Mouse (Mus musculus) lung, postnatal 0 days (tissue): ENCODE data around the gene Smg9. TPM values are rescaled to one million over a fixed set of nuclear protein-coding genes. Genes with fewer than 3 reads are reported as not detected.

Experiments used
- ATAC-seq: fragments of 200-750 bp; cut with Nextera tagmentation; 2 replicates; pipeline ENCODE4 v1.8.0; 2017; ENCODE audit warnings: moderate library complexity
- DNase-seq: peaks from one replicate; pipeline ENCODE4 v3.0.0-alpha.2; 2016; ENCODE audit warnings: low spot score
- H3K27ac ChIP-seq: fragments of 300-500 bp; sonication (generic); 2 replicates; pipeline ENCODE4 v1.5.1; 2014; ENCODE audit warnings: antibody characterized with exemption, mild to moderate bottlenecking, low read length, mixed read lengths
- H3K27me3 ChIP-seq: fragments of 300-500 bp; sonication (generic); replicated peaks from 2 replicates; pipeline ENCODE4 v1.6.1; 2014; ENCODE audit warnings: low read length, mixed read lengths; ENCODE audit not compliant: insufficient read depth
- H3K36me3 ChIP-seq: fragments of 300-500 bp; sonication (generic); 2 replicates; pipeline ENCODE4 v1.6.1; 2014; ENCODE audit warnings: low read length, mixed read lengths; ENCODE audit not compliant: insufficient read depth
- H3K4me1 ChIP-seq: fragments of 300-500 bp; sonication (generic); 2 replicates; pipeline ENCODE4 v1.6.1; 2014; ENCODE audit warnings: antibody characterized with exemption, low read depth, low read length, mixed read lengths; ENCODE audit not compliant: insufficient read depth
- H3K4me2 ChIP-seq: fragments of 300-500 bp; sonication (generic); replicated peaks from 2 replicates; pipeline ENCODE4 v1.6.1; 2014; ENCODE audit warnings: low read depth, mild to moderate bottlenecking, low read length, moderate library complexity, mixed read lengths
- H3K4me3 ChIP-seq: fragments of 300-500 bp; sonication (generic); 2 replicates; pipeline ENCODE4 v1.5.1; 2014; ENCODE audit warnings: low read depth, low read length
- H3K9ac ChIP-seq: fragments of 300-500 bp; sonication (generic); replicated peaks from 2 replicates; pipeline ENCODE4 v1.6.1; 2014; ENCODE audit warnings: low read depth, mild to moderate bottlenecking
- H3K9me3 ChIP-seq: fragments of 300-500 bp; sonication (generic); 2 replicates; pipeline ENCODE4 v1.6.1; 2016; ENCODE audit warnings: low read length, mixed read lengths
- CTCF ChIP-seq: IDR thresholded peaks from 2 replicates; pipeline ENCODE4 v1.5.1; 2016; ENCODE audit warnings: antibody characterized with exemption, mild to moderate bottlenecking
- EP300 ChIP-seq: IDR thresholded peaks from 2 replicates; pipeline ENCODE4 v1.6.1; 2016; ENCODE audit warnings: antibody characterized with exemption, mild to moderate bottlenecking, control low read depth
- WGBS: fragments of 180-500 bp; shearing (Covaris S2); extraction: QIAGEN DNeasy Blood & Tissue Kit; methylation state at CpG from one replicate; pipeline ENCODE4 v1.1.7; 2014; 5-methylcytosine and 5-hydroxymethylcytosine counted together
- polyA plus RNA-seq: library from polyadenylated mRNA; unstranded; fragments of >200 nt; fragmentation: Nextera tagmentation; extraction: Ambion mirVana; gene quantifications from 2 replicates; pipeline ENCODE4 v1.2.1, GENCODE M21; 2015

Gene Smg9
- polyA plus RNA-seq, 1 experiment from 2014 or later: 16.4 TPM

DNA sequence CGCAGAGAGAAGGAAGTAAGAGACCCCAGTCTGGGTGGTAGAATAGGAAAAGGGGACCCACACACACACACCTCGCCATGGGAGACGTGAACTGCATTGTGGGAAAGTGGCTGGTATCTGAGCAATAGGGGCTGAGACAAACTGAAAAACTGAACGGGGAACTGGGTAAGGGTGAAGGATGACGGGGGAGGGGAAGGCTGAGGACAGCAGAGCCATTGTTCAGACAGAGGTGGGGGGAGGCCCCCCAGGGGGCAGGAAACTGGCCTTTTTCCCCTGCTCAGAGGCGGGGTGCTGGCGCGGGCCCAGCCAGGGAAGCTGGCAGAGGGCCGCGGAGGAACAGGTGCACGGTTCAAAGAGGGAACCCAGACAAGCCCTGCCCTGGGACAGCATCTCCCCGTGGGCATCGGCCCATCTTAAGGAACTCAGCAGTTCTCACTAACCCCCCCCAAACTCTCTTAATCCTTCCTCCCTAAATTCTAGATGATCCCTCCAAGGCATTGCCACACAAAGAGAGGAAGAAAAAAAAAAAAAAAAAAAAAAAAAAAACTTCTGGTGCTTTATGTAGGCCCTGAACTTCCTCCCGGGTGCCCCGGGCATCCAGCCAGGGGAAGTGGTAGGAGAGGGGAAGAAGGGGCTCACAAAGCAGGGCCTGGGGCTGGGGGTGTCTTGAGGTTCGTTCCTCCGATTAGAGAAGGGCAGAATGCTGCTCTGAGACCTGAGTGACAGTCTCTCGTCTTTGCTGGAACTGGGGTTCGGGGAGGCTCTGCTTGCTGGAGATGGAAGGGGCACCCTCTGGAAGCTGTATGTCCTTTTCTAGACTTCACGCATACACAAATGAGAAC lies 25.7 kb upstream of the Smg9 start:
- H3K4me3 ChIP-seq: no peak overlapping the region
- ATAC-seq (peak; percentile 23), DNase-seq (peak; percentile 40)
- H3K4me1 ChIP-seq: peaks cover 5% of the 10 kb centered on the region
- 19% methylated on average over 19 of the region's 20 CpGs for WGBS
- H3K36me3 ChIP-seq: no peaks in the 10 kb centered on the region
- TF ChIP-seq CTCF (no peak), EP300 (peak; percentile 42; the same call in 1 of the 2 replicates)
- H3K4me2 ChIP-seq: 0 out of 2 replicates have a peak overlapping the region, but pooled peaks have one; percentile 14
- no peaks in the 10 kb centered on the region for H3K27me3 ChIP-seq
- no peak overlapping the region; the same call in 1 of the 2 replicates for H3K27ac ChIP-seq
- no peaks in the 10 kb centered on the region for H3K9me3 ChIP-seq
- no peak overlapping the region for H3K9ac ChIP-seq

DNA sequence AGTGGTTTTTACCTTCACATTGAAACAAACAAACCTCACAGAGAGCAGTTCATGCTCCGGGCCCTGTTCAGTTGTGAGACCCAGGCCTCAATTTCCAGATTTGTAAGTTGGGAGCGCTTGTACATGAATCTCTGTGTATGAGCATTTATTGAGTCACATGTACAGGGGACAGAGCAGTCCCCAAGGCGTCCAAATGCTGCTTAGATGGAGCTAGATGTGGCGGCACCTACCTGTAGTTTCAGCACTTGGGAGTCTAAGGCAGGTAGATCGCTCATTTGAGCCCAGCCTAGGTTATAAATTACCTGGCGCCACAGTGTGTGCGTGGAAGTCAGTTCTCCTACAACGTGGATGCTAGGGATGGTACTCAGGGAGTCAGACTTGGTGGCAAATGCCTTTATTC lies 23.0 kb upstream of the Smg9 start:
- Histone ChIP-seq H3K27me3 (no peaks in the 10 kb centered on the region), H3K36me3 (no peaks in the 10 kb centered on the region), H3K9ac (no peak overlapping the region), H3K4me1 (peaks cover 5% of the 10 kb centered on the region), H3K27ac (no peak overlapping the region), H3K4me2 (no peak overlapping the region), H3K9me3 (no peaks in the 10 kb centered on the region), H3K4me3 (no peak overlapping the region)
- TF ChIP-seq EP300 (no peak), CTCF (no peak)
- WGBS: 84% methylated on average over 8 of the region's 8 CpGs
- DNase-seq (no peak), ATAC-seq (no peak)

DNA sequence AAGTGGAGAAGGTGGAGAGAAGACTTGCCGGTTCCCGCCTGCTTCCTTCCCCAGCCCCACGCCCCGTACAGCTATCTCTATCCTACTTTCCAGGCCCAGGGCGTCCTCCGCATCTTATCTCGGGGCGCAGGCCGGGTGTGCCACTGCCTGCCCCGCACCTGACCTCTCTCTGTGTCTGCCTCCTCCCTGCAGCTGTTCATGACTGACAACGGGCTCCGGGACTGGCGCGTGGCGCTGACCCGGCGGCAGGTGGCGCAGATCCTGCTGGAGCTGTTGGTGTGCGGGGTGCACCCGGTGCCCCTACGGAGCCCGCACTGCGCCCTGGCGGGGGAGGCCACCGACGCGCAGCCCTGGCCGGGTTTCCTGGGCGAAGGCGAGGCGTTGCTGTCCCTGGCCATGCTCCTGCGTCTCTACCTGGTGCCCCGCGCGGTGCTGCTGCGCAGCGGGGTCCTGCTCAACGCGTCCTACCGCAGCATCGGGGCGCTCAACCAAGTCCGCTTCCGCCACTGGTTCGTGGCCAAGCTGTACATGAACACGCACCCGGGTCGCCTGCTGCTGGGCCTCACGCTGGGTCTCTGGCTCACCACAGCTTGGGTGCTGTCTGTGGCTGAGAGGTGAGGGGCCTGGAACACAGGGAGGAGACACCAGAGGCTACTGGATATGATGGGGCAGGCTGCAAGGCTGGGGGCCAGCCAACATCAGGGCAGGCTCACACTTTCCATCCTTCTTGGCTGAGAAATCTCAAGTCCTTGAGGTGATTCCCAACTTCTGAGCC lies 22.1 kb upstream of the Smg9 start:
- 10% methylated on average over 49 of the region's 49 CpGs for WGBS
- H3K27ac ChIP-seq: no peak overlapping the region
- no peaks in the 10 kb centered on the region for H3K36me3 ChIP-seq
- no peaks in the 10 kb centered on the region for H3K27me3 ChIP-seq
- peaks cover 5% of the 10 kb centered on the region for H3K4me1 ChIP-seq
- H3K4me3 ChIP-seq: peak overlapping the region; percentile 3; the same call in 1 of the 2 replicates
- H3K9me3 ChIP-seq: no peaks in the 10 kb centered on the region
- TF ChIP-seq CTCF (peak; percentile 63), EP300 (no peak)
- DNase-seq (peak; percentile 44), ATAC-seq (peak; percentile 67)
- H3K4me2 ChIP-seq: peak overlapping the region; percentile 54
- 0 out of 2 replicates have a peak overlapping the region, but pooled peaks have one; percentile 5 for H3K9ac ChIP-seq

DNA sequence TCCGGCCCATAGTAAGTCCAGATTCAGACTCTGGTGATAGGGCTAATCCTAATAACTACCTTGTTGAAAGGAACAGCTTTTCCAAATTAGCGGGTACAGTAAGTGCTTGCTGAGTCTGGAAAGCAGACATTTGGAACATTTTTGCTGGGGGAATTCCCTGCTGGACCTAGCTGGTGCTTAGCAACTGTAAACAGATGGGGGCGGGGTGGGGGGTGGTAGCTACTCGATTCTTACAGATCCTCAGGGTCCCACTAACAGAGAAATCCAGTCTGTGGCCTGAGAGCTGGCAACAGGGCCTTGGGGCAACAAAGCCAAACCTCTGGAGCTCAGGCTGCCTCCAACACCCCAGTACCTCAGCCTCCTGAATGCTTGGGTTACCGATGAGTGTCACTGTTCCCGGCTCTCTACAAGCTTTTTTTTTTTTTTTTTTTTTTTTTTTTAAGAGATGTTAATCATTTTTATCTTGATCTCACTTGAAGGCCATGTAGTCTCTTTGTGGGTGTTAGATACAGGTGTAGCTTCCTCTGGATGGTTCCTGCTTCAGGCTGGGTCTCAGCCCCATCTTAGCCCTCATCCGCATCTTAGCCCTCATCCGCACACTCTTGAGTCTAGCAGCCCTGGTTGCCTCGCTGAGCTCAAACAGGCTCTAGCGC lies 21.2 kb upstream of the Smg9 start:
- no peak for DNase-seq
- peaks cover 5% of the 10 kb centered on the region for H3K4me1 ChIP-seq
- WGBS: 72% methylated on average over 10 of the region's 10 CpGs
- no peaks in the 10 kb centered on the region for H3K27me3 ChIP-seq
- no peak overlapping the region for H3K27ac ChIP-seq
- no peak overlapping the region for H3K4me2 ChIP-seq
- TF ChIP-seq EP300: no peak
- TF ChIP-seq CTCF: no peak
- H3K4me3 ChIP-seq: no peak overlapping the region
- H3K9me3 ChIP-seq: no peaks in the 10 kb centered on the region
- H3K9ac ChIP-seq: no peak overlapping the region
- H3K36me3 ChIP-seq: no peaks in the 10 kb centered on the region
- ATAC-seq: no peak

DNA sequence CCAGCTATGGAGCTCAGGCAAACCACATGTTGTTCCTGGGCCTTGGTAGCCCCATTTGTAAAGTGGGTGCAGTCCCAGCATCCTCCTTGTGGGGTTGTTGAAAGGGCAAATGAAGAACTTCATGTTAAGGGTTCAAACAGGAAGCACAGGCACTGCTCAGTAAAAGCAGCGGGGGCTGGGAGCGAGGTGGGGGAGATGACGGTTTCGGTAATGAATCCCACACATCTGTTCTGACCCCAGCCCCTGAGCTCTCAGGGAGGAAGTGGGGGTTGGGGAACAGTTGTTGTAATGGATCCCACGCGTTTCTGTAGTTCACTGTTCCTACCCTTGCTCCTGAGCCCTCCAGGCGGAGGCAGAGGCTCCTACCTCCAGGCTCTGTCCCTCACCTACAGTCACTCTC lies 19.5 kb upstream of the Smg9 start:
- Histone ChIP-seq H3K4me1 (peaks cover 5% of the 10 kb centered on the region), H3K9ac (no peak overlapping the region), H3K4me3 (no peak overlapping the region), H3K36me3 (no peaks in the 10 kb centered on the region), H3K4me2 (no peak overlapping the region), H3K27ac (no peak overlapping the region), H3K27me3 (no peaks in the 10 kb centered on the region), H3K9me3 (no peaks in the 10 kb centered on the region)
- TF ChIP-seq CTCF: no peak
- no peak for TF ChIP-seq EP300
- no peak for ATAC-seq
- WGBS: 50% methylated on average over 7 of the region's 7 CpGs
- DNase-seq: no peak

DNA sequence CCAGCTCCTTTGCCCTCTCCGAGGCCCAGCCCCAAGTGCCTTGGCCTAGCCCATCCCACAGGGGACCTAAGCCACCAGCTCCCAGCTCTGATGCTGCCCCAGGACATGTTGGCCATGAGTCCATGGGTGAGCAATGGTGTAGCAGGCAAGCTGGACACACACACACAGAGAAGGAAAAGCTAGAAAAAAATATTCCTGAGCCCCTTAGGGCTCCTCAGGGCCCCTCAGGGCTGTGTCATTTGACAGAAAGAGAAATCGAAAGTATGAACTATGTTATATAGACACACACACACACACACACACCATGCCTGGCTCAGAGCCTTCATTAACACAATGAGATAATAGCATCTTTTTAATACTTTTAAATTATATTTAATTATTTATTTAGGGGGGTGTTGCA lies 19.0 kb upstream of the Smg9 start:
- Histone ChIP-seq H3K27ac (no peak overlapping the region), H3K4me3 (no peak overlapping the region), H3K36me3 (no peaks in the 10 kb centered on the region), H3K27me3 (no peaks in the 10 kb centered on the region), H3K4me2 (no peak overlapping the region), H3K9me3 (no peaks in the 10 kb centered on the region), H3K4me1 (peaks cover 5% of the 10 kb centered on the region), H3K9ac (no peak overlapping the region)
- no peak for TF ChIP-seq EP300
- no peak for TF ChIP-seq CTCF
- ATAC-seq (no peak), DNase-seq (no peak)
- WGBS: 54% methylated on average over 2 of the region's 2 CpGs
